Mouse (Mus musculus) ES-Bruce4 (cell line): ENCODE data around the gene Tmem117. TPM values are rescaled to one million over a fixed set of nuclear protein-coding genes. Genes with fewer than 3 reads are reported as not detected.

Experiments used
- H3K27ac ChIP-seq: 2 replicates; pipeline ENCODE4 v1.5.1; 2012; ENCODE audit warnings: low read length, inconsistent platforms; ENCODE audit not compliant: insufficient read depth
- H3K27me3 ChIP-seq: 2 replicates; pipeline ENCODE4 v1.6.1; 2012; ENCODE audit warnings: mild to moderate bottlenecking, low read length, inconsistent platforms; ENCODE audit not compliant: control insufficient read depth, poor library complexity, insufficient read depth, severe bottlenecking
- H3K36me3 ChIP-seq: 2 replicates; pipeline ENCODE4 v1.6.1; 2012; ENCODE audit warnings: inconsistent platforms, mild to moderate bottlenecking, low read length, moderate library complexity; ENCODE audit not compliant: control insufficient read depth, poor library complexity, insufficient read depth, severe bottlenecking
- H3K4me1 ChIP-seq: one replicate; pipeline ENCODE4 v1.8.1; 2011; ENCODE audit warnings: low read length; ENCODE audit not compliant: control insufficient read depth, insufficient read depth
- H3K4me3 ChIP-seq: 2 replicates; pipeline ENCODE4 v1.5.1; 2011; ENCODE audit warnings: low read depth, mild to moderate bottlenecking, low read length
- H3K9ac ChIP-seq: 2 replicates; pipeline ENCODE4 v1.6.1; 2012; ENCODE audit warnings: low read depth, mild to moderate bottlenecking, inconsistent platforms; ENCODE audit not compliant: poor library complexity, severe bottlenecking
- H3K9me3 ChIP-seq: replicated peaks from 2 replicates; pipeline ENCODE4 v1.6.1; 2012; ENCODE audit warnings: mild to moderate bottlenecking, low read length, inconsistent platforms; ENCODE audit not compliant: control insufficient read depth, poor library complexity, insufficient read depth, severe bottlenecking
- CTCF ChIP-seq: IDR thresholded peaks from one replicate; pipeline ENCODE4 v1.8.1; 2011; ENCODE audit warnings: low read depth, low read length
- EP300 ChIP-seq: IDR thresholded peaks from 2 replicates; pipeline ENCODE4 v1.6.1; 2011; ENCODE audit warnings: low read depth, low read length; ENCODE audit not compliant: insufficient read depth
- POLR2A ChIP-seq: IDR thresholded peaks from one replicate; pipeline ENCODE4 v1.8.1; 2011; ENCODE audit warnings: low read length; ENCODE audit not compliant: insufficient read depth
- polyA plus RNA-seq: library from polyadenylated mRNA; stranded (reverse); fragments of >200 nt; gene quantifications from 2 replicates; pipeline ENCODE4 v1.2.4, GENCODE M21; 2011; ENCODE audit warnings: low read depth; ENCODE audit not compliant: missing spikeins, insufficient read depth, insufficient read length

Gene Tmem117
- polyA plus RNA-seq, 1 experiment: 1.2 TPM

- Histone ChIP-seq H3K27me3 (no peaks in the 10 kb centered on the region; the same call in 1 of the 2 replicates), H3K4me3 (no peak overlapping the region), H3K4me1 (no peaks in the 10 kb centered on the region), H3K9me3 (no peaks in the 10 kb centered on the region), H3K36me3 (no peaks in the 10 kb centered on the region), H3K9ac (no peak overlapping the region), H3K27ac (no peak overlapping the region)
- no peak for TF ChIP-seq EP300
- TF ChIP-seq CTCF: no peak
- no peak for TF ChIP-seq POLR2A
Observed at GRCm38 (mm10) chr15:94847501-94847900, 218.5 kb downstream of the Tmem117 start.

GRCm38 (mm10) chr15:94859641-94860040, 230.6 kb downstream of the Tmem117 start:
- Histone ChIP-seq H3K9ac (no peak overlapping the region), H3K4me3 (no peak overlapping the region), H3K4me1 (no peaks in the 10 kb centered on the region), H3K27me3 (no peaks in the 10 kb centered on the region; the same call in 1 of the 2 replicates), H3K27ac (no peak overlapping the region), H3K36me3 (no peaks in the 10 kb centered on the region), H3K9me3 (no peaks in the 10 kb centered on the region)
- TF ChIP-seq EP300 (no peak), CTCF (no peak), POLR2A (no peak)

GRCm38 (mm10) chr15:94861173-94861572, 232.1 kb downstream of the Tmem117 start:
- Histone ChIP-seq H3K4me1 (no peaks in the 10 kb centered on the region), H3K36me3 (no peaks in the 10 kb centered on the region), H3K27ac (no peak overlapping the region), H3K27me3 (no peaks in the 10 kb centered on the region), H3K4me3 (no peak overlapping the region), H3K9me3 (no peaks in the 10 kb centered on the region), H3K9ac (no peak overlapping the region)
- no peak for TF ChIP-seq CTCF
- no peak for TF ChIP-seq EP300
- TF ChIP-seq POLR2A: no peak

DNA sequence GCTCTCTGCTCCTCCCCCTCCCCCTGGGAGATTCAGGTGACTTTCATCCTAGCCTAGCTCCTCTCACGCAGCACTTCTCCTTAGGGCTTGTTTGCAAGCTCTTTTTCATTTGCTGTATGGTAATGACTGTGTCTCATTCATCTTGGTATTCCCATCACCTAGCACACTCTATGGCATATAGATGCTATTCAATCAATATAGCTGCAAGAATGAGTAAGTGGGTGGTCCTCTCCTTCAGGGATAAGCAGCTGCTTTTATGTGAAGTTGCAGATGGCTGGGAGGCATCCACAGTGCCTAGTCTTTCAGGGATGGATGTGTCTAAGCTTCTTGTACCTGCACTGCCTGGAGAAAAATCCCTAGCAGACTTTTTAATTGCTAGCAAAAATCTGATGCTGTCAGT, 235.1 kb downstream of the Tmem117 start:
- TF ChIP-seq POLR2A: no peak
- TF ChIP-seq CTCF: no peak
- no peak for TF ChIP-seq EP300
- Histone ChIP-seq H3K4me3 (no peak overlapping the region), H3K36me3 (no peaks in the 10 kb centered on the region), H3K9me3 (no peaks in the 10 kb centered on the region), H3K27me3 (no peaks in the 10 kb centered on the region), H3K4me1 (no peaks in the 10 kb centered on the region), H3K9ac (no peak overlapping the region), H3K27ac (no peak overlapping the region)

- Histone ChIP-seq H3K9ac (no peak overlapping the region), H3K4me3 (no peak overlapping the region), H3K4me1 (no peaks in the 10 kb centered on the region), H3K9me3 (no peaks in the 10 kb centered on the region), H3K27ac (no peak overlapping the region), H3K36me3 (no peaks in the 10 kb centered on the region), H3K27me3 (no peaks in the 10 kb centered on the region)
- TF ChIP-seq POLR2A: no peak
- no peak for TF ChIP-seq CTCF
- no peak for TF ChIP-seq EP300
Observed at GRCm38 (mm10) chr15:94868372-94868771, 239.3 kb downstream of the Tmem117 start.

GRCm38 (mm10) chr15:94885026-94885425, 256.0 kb downstream of the Tmem117 start:
- no peak overlapping the region for H3K27ac ChIP-seq
- no peaks in the 10 kb centered on the region for H3K27me3 ChIP-seq
- H3K4me1 ChIP-seq: no peaks in the 10 kb centered on the region
- no peaks in the 10 kb centered on the region for H3K9me3 ChIP-seq
- no peak overlapping the region for H3K9ac ChIP-seq
- TF ChIP-seq CTCF (no peak), EP300 (no peak), POLR2A (no peak)
- no peak overlapping the region for H3K4me3 ChIP-seq
- no peaks in the 10 kb centered on the region for H3K36me3 ChIP-seq
